Mouse (Mus musculus): ENCODE measurements at regions not wholly inside any gene's neighbourhood (a gene's known extent, or its start where the extent isn't known, plus 50 kb on each side); places are given as distances from the start of the nearest gene placed in this dataset.
A peak's percentile ranks its signal among the peaks of the same experiment; 100 is the strongest.

- DNase-seq = no peak
- intact Hi-C loops (cut with DNase I; ENCODE audit: low total_unique reads) = no loop called here
Observed at GRCm38 (mm10) chr11:25356671-25357586, 853.6 kb downstream of the 5730522E02Rik start.

- no peak for DNase-seq
- intact Hi-C loops (cut with DNase I; ENCODE audit: low total_unique reads) = no loop called here
Observed at GRCm38 (mm10) chr11:25335667-25336066, 874.9 kb downstream of the 5730522E02Rik start.

- intact Hi-C loops (cut with DNase I; ENCODE audit: low total_unique reads) = no loop called here
Observed at GRCm38 (mm10) chr11:25330696-25331095, 879.9 kb downstream of the 5730522E02Rik start.

GRCm38 (mm10) chr11:25322426-25322825 is 888.1 kb downstream of the 5730522E02Rik start:
- no peak for DNase-seq
- intact Hi-C loops (cut with DNase I; ENCODE audit: low total_unique reads) = no loop called here

More at GRCm38 (mm10) chr11:25330696-25331095, 879.9 kb downstream of the 5730522E02Rik start:
- DNase-seq = no peak

- intact Hi-C loops (cut with DNase I; ENCODE audit: low total_unique reads) = no loop called here
- no peak for DNase-seq
Observed at GRCm38 (mm10) chr11:25321494-25321893, 889.1 kb downstream of the 5730522E02Rik start.

- DNase-seq = no peak
- intact Hi-C loops (cut with DNase I; ENCODE audit: low total_unique reads) = no loop called here
Observed at GRCm38 (mm10) chr11:25314645-25315044, 895.9 kb downstream of the 5730522E02Rik start.

GRCm38 (mm10) chr11:25313879-25314278 is 896.7 kb downstream of the 5730522E02Rik start:
- DNase-seq = no peak
- intact Hi-C loops (cut with DNase I; ENCODE audit: low total_unique reads) = no loop called here

GRCm38 (mm10) chr11:25313308-25313707 is 897.3 kb downstream of the 5730522E02Rik start:
- no peak for DNase-seq
- intact Hi-C loops (cut with DNase I; ENCODE audit: low total_unique reads) = no loop called here

- intact Hi-C loops (cut with DNase I; ENCODE audit: low total_unique reads) = no loop called here
- no peak for DNase-seq
Observed at GRCm38 (mm10) chr11:25310754-25311153, 899.8 kb downstream of the 5730522E02Rik start.

GRCm38 (mm10) chr11:25301130-25301529 is 909.4 kb downstream of the 5730522E02Rik start:
- DNase-seq = peak; percentile 47
- intact Hi-C loops (cut with DNase I; ENCODE audit: low total_unique reads) = no loop called here

GRCm38 (mm10) chr11:25288346-25288745 is 922.2 kb downstream of the 5730522E02Rik start:
- intact Hi-C loops (cut with DNase I; ENCODE audit: low total_unique reads) = no loop called here
- DNase-seq = no peak

GRCm38 (mm10) chr11:25287458-25288247 is 922.9 kb downstream of the 5730522E02Rik start:
- intact Hi-C loops (cut with DNase I; ENCODE audit: low total_unique reads) = no loop called here
- DNase-seq = no peak

- intact Hi-C loops (cut with DNase I; ENCODE audit: low total_unique reads) = no loop called here
Observed at GRCm38 (mm10) chr11:25269936-25270540, 940.5 kb downstream of the 5730522E02Rik start.

GRCm38 (mm10) chr11:25262906-25263305 is 947.7 kb downstream of the 5730522E02Rik start:
- no peak for DNase-seq
- intact Hi-C loops (cut with DNase I; ENCODE audit: low total_unique reads) = no loop called here

More at GRCm38 (mm10) chr11:25269936-25270540, 940.5 kb downstream of the 5730522E02Rik start:
- no peak for DNase-seq

GRCm38 (mm10) chr11:25259691-25260090 is 950.9 kb downstream of the 5730522E02Rik start:
- DNase-seq = no peak
- intact Hi-C loops (cut with DNase I; ENCODE audit: low total_unique reads) = no loop called here

GRCm38 (mm10) chr11:25233360-25233890 is 977.1 kb downstream of the 5730522E02Rik start:
- no peak for DNase-seq
- intact Hi-C loops (cut with DNase I; ENCODE audit: low total_unique reads) = no loop called here
